Mouse (Mus musculus): ENCODE measurements around the gene Gm49450. TPM values are rescaled to one million over a fixed set of nuclear protein-coding genes. Genes with fewer than 3 reads are reported as not detected.

The Gm49450 gene
- polyA plus RNA-seq (2014; fragmentation: Illumina TruSeq; extraction: RNeasy Lipid Tissue Mini Kit (QIAGEN cat#74804); ENCODE audit: insufficient read depth, low read depth, low replicate concordance) = not detected

DNA sequence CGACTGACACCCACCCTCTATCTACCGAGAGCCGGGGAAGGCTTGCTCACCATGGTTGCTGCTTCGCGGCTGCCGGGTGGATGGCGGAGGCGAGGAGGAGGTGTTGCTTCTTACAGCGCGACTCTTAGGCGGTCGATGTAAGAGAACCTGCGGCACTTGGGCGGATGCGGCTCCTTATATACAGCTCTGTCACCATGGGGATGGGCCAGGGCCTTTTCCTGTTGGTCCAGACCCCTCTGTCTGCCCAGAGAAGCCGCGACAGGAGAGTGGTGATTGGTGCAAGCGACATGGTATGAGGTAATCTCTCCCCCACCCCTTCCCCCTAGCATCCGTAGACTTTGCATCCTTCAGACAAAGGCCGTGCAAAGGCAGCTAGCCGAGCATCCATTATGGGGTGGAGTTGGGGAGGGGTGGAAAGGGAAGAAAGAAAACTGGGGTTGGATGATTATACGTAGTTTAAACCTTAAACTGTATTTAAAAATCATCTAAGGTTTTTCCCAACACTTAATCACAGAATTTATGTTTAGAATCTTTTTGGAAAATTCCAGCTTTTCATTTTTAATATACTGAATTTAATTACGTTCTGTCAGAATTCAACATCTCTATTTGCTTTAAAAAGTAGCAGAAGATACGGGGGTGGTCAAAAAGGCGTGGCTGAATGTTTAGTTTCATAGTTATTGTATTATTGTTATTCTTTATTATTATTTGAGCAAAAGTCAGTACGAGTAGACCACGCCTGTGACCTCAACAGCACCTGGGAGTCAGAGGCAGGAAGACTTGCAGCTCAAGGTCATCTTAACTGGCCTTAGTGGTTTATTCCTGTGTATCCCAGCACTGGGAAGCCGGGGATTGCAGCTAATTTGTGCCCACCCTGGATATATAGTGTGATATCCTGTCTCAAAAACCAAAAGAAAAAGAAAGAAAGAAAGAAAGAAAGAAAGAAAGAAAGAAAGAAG, at the start of gene Gm49450, which contains the start of gene Tuba1a:
TSS of gene Gm49450 (minus strand) at position 151 of the 956 bp plus-strand sequence.
TSS of gene Tuba1a (minus strand) at position 303 of the 956 bp plus-strand sequence.

DNA sequence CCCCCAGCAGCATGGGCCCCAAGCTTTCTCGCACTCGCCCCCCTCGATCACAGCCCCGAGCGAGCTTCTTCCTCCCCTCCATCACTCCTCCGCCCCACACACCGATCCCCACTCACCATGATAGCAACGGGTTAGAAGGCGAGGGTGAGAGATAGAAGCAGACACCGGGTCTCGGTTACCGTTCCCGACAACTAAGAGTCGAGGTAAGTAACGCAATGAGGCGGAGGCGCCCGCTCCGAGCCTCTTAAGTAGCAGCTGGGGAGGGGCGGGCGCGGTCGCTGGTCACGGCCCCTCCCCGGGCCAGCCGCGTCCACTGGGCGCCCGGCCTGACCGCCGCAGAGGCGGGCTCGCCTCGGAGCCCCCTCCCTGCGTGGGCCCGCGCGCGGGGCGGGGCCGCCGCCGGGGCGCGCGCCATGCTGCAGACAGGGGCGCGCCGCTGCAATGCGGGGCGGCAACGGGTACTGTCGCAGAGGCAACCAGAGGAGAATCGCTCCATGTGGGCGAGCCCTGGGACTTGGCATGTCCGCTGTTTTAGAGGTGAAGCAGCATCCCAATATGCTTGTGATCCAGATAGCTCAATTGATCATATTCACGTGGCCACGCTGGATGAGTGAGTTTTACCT, 19.0 kb downstream of the Gm49450 start, which contains the start of gene Tuba1b:
TSS of gene Tuba1b (minus strand) at position 349 of the 623 bp plus-strand sequence.

DNA sequence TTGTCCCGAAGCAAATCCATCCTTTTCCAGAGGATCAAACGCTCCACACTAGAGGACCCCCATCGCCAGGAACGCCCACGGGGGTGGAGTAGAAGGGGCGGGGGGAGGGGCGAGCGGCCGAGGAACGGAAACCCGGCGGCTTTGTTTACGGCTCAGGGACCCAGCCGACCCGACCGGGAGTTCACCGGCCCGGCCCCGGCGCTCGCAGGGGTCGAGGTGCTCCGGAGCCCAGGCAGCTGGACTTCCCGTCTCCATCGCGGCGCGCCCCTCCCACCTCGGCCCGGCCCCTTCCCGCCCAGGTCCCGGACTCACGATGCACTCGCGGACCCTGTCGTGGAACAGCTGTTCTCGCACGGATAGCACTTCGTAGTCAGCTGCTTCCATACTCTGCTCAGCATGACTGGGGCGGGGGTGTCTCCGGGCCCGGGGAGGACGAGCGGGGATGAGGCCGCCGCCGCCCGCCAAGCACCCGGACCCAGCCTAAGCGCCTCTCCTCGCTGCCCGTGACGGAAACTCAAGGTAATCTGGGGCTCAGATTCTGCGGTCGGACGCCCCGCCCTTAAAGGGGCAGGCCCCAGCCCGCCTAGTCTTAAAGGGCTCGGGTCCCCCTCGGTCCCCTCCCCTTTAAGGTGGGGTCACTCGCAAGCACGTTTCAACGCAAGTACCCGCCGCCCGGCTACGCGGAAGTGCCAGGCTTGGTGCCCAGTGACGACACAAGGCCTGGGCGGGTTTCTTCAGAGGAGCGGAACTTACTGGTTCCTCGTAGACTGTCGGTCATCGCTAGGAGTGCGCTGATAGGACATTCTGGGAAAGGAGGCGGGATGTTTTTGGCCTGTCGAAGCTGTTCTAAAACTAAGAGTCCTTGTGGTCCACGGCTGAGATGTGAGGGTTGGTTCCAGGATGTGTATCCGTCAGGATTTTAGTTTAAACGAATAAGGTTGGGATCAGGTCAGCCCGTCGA, 35.5 kb downstream of the Gm49450 start, which contains the start of gene Lmbr1l:
TSS of gene Lmbr1l (minus strand) at position 694 of the 961 bp plus-strand sequence.

DNA sequence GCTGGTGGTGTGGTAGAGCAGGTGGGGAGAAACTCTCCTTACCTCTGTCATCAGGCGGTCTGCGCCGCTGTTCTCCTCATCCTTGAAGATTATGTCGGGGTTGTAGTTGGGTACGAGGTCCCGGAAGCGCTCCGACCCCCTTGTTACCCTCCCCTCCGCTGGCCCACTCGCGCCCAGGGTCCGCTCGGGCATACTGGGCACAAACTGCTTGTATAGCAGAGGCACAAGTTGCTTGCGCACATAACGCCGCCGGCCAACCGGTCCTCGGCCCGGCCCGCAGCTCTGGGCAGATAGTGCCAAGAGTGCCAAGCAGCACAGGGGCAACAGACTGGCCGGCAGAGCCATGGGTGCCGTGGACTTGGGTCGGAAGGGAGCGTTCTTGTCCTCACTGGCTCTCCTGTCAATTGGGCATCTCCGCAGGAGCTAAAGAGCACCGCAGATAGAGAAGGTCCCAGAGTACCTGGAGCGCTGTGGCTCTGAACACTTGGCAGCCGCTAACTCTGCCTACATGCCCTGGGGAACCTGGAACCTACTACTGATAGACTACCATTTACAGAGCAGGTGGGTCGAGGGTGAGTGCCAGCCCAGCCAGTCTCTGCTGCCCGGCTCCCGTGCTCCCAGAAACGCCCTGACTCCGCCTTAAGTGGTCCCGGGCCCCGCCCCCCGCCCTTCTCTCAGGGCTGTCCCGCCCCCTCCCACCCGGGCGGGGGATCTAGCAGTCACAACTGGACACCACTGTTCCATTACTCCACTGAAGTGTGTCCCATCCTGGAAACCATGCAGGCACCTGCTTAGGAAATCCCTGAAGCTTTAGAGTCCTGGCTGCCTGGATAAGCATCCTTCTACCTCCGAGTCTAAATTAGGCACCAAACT, 55.2 kb downstream of the Gm49450 start, which contains the start of gene Dhh:
TSS of gene Dhh (minus strand) at position 613 of the 873 bp plus-strand sequence.

DNA sequence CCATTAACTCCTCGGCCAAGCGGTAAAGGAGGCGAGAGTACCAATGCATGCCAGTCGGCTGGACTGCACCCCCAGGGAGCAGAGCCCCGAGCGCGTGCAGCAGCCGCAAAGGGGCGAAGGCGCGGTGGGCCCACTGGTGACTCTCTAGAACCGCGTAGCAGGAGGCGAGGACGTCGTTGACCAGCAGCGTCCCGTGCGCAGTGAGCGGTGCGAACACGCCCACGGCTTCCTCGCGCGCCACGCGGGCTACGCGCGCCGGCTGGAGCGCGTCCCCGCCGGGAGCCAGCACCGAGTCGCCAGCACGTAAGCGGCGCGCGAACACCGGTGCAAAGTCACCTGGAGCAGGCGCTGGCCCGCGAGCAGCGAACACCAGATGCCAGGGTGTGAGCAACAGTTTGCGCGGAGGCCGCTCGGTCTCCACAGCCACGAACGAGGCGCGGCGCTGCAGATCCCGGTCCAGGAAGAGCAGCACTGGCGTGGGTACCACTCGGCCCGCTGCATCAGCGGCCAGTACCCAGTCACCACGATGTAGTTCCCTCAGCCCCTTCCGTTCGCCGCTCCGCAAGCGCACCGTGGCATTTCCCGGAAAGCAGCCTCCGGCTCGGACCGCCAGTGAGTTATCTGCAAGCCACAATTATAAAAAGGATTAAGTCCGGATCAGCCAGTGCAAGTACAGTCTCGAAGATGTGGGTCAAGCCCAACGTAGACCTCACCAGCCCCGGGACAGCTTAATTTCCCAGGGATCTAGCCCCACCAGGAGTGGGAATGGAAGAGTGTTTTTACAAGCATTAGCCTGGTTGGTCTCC, 59.2 kb downstream of the Gm49450 start, which contains the start of gene Rhebl1:
TSS of gene Rhebl1 (minus strand) at position 601 of the 806 bp plus-strand sequence.

Other genes starting within 250 kb of the Gm49450 start
- gene Ccdc65, start 245.3 kb downstream of the Gm49450 start, polyA plus RNA-seq (2014; fragmentation: Illumina TruSeq; extraction: RNeasy Lipid Tissue Mini Kit (QIAGEN cat#74804); ENCODE audit: insufficient read depth, low read depth, low replicate concordance) = 5.9 TPM
- 13.6 TPM for gene Fkbp11, start 225.4 kb downstream of the Gm49450 start, polyA plus RNA-seq (2014; fragmentation: Illumina TruSeq; extraction: RNeasy Lipid Tissue Mini Kit (QIAGEN cat#74804); ENCODE audit: insufficient read depth, low read depth, low replicate concordance)
- 49.4 TPM for gene Arf3, start 190.3 kb downstream of the Gm49450 start, polyA plus RNA-seq (2014; fragmentation: Illumina TruSeq; extraction: RNeasy Lipid Tissue Mini Kit (QIAGEN cat#74804); ENCODE audit: insufficient read depth, low read depth, low replicate concordance)
- gene Wnt10b, start 175.4 kb downstream of the Gm49450 start, polyA plus RNA-seq (2014; fragmentation: Illumina TruSeq; extraction: RNeasy Lipid Tissue Mini Kit (QIAGEN cat#74804); ENCODE audit: insufficient read depth, low read depth, low replicate concordance) = 4.1 TPM
- gene Wnt1, start 163.7 kb downstream of the Gm49450 start, polyA plus RNA-seq (2014; fragmentation: Illumina TruSeq; extraction: RNeasy Lipid Tissue Mini Kit (QIAGEN cat#74804); ENCODE audit: insufficient read depth, low read depth, low replicate concordance) = not detected
- gene Ddn, start 144.1 kb downstream of the Gm49450 start, polyA plus RNA-seq (2014; fragmentation: Illumina TruSeq; extraction: RNeasy Lipid Tissue Mini Kit (QIAGEN cat#74804); ENCODE audit: insufficient read depth, low read depth, low replicate concordance) = not detected
- 69.5 TPM for gene Prkag1, start 122.0 kb downstream of the Gm49450 start, polyA plus RNA-seq (2014; fragmentation: Illumina TruSeq; extraction: RNeasy Lipid Tissue Mini Kit (QIAGEN cat#74804); ENCODE audit: insufficient read depth, low read depth, low replicate concordance)
- 9.1 TPM for gene Kmt2d, start 82.3 kb downstream of the Gm49450 start, polyA plus RNA-seq (2014; fragmentation: Illumina TruSeq; extraction: RNeasy Lipid Tissue Mini Kit (QIAGEN cat#74804); ENCODE audit: insufficient read depth, low read depth, low replicate concordance)
- gene Rhebl1, start 59.0 kb downstream of the Gm49450 start, polyA plus RNA-seq (2014; fragmentation: Illumina TruSeq; extraction: RNeasy Lipid Tissue Mini Kit (QIAGEN cat#74804); ENCODE audit: insufficient read depth, low read depth, low replicate concordance) = 6.3 TPM
- 0.99 TPM for gene Dhh, start 55.0 kb downstream of the Gm49450 start, polyA plus RNA-seq (2014; fragmentation: Illumina TruSeq; extraction: RNeasy Lipid Tissue Mini Kit (QIAGEN cat#74804); ENCODE audit: insufficient read depth, low read depth, low replicate concordance)
- gene Lmbr1l, start 35.3 kb downstream of the Gm49450 start, polyA plus RNA-seq (2014; fragmentation: Illumina TruSeq; extraction: RNeasy Lipid Tissue Mini Kit (QIAGEN cat#74804); ENCODE audit: insufficient read depth, low read depth, low replicate concordance) = 16.5 TPM
- gene Tuba1b, start 19.0 kb downstream of the Gm49450 start, polyA plus RNA-seq (2014; fragmentation: Illumina TruSeq; extraction: RNeasy Lipid Tissue Mini Kit (QIAGEN cat#74804); ENCODE audit: insufficient read depth, low read depth, low replicate concordance) = 632 TPM
- gene Tuba1a, start 152 bp upstream of the Gm49450 start, polyA plus RNA-seq (2014; fragmentation: Illumina TruSeq; extraction: RNeasy Lipid Tissue Mini Kit (QIAGEN cat#74804); ENCODE audit: insufficient read depth, low read depth, low replicate concordance) = 607 TPM
- gene Tuba1c, start 76.3 kb upstream of the Gm49450 start, polyA plus RNA-seq (2014; fragmentation: Illumina TruSeq; extraction: RNeasy Lipid Tissue Mini Kit (QIAGEN cat#74804); ENCODE audit: insufficient read depth, low read depth, low replicate concordance) = 55.1 TPM
- gene Prph, start 101.6 kb upstream of the Gm49450 start, polyA plus RNA-seq (2014; fragmentation: Illumina TruSeq; extraction: RNeasy Lipid Tissue Mini Kit (QIAGEN cat#74804); ENCODE audit: insufficient read depth, low read depth, low replicate concordance) = 0.48 TPM
- 0.13 TPM for gene Troap, start 121.0 kb upstream of the Gm49450 start, polyA plus RNA-seq (2014; fragmentation: Illumina TruSeq; extraction: RNeasy Lipid Tissue Mini Kit (QIAGEN cat#74804); ENCODE audit: insufficient read depth, low read depth, low replicate concordance)
- not detected for gene C1ql4, start 134.3 kb upstream of the Gm49450 start, polyA plus RNA-seq (2014; fragmentation: Illumina TruSeq; extraction: RNeasy Lipid Tissue Mini Kit (QIAGEN cat#74804); ENCODE audit: insufficient read depth, low read depth, low replicate concordance)
- 0.24 TPM for gene Dnajc22, start 139.6 kb upstream of the Gm49450 start, polyA plus RNA-seq (2014; fragmentation: Illumina TruSeq; extraction: RNeasy Lipid Tissue Mini Kit (QIAGEN cat#74804); ENCODE audit: insufficient read depth, low read depth, low replicate concordance)
- gene Spats2, start 172.4 kb upstream of the Gm49450 start, polyA plus RNA-seq (2014; fragmentation: Illumina TruSeq; extraction: RNeasy Lipid Tissue Mini Kit (QIAGEN cat#74804); ENCODE audit: insufficient read depth, low read depth, low replicate concordance) = 6.2 TPM

Data from lung, adult 10 weeks (tissue).